In the genomic region with DNA sequence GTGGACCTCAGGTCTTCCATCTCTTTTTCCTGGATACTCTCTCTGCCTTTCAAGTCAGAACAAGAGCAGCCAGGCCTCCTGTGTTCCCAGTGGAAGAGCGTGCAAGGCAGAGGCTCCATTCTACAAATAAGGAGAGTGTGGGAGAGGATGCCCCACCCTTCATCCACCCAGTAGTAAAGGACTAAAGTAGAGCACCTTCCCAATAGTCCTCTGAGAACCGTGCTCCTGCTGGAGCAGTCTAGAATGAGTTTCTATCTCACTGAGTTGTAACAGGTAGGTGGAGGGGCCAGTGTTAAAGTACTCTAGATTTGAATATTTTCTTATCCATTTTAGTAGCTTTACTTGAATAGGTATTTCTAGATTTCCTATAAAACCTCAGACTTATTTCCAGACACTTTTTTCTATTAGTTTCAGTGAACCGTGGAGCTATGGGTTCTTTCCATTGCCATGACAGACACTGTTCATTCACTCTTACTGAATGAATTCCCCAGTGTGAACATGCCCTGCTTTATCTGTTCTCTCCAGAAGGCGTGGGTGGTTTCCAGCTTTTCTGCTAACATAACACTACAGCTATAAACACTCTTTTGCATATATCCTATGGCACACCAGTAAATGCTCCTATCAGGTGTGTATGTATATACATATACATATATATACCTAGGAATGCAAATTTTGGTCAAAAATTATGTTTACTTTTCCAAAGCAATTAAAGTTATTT, we compare ENCODE assay signal across 24 mouse cellular contexts. TPM values are rescaled to one million over a fixed set of nuclear protein-coding genes. Genes with fewer than 3 reads are reported as not detected.
DNase-seq lines count a peak whose midpoint lies in the region; ATAC-seq and TF ChIP-seq lines count a peak whose summit lies in the region.
"Had no signal": no experiment of that assay in that cellular context is flagged by ENCODE, and none has a peak within 500 bp of the region (broad histone marks: within the 10 kb centered on the region; RNA-seq: fewer than 3 reads in every experiment).

No protein-coding gene starts in this region.

- ATAC-seq in midbrain, embryonic 11.5 days (ENCODE audit: low FRiP score) = no peak
- ATAC-seq in midbrain, embryonic 13.5 days = no peak
- peak; percentile 88 for ATAC-seq in erythroid progenitor cell, adult 5-6 weeks (replicated peaks; ENCODE audit: low FRiP score, poor library complexity, severe bottlenecking)
- peak; percentile 90 for ATAC-seq in liver, embryonic 15.5 days (ENCODE audit: insufficient read depth)
- ATAC-seq: forebrain, embryonic 15.5 days; hindbrain, postnatal 0 days; intestine, postnatal 0 days had no signal

- no peaks in the 10 kb centered on the region for H3K27me3 ChIP-seq in midbrain, embryonic 11.5 days (ENCODE audit: control insufficient read depth, insufficient read depth, low read length)
- H3K27me3 ChIP-seq in midbrain, embryonic 13.5 days = no peaks in the 10 kb centered on the region
- no peaks in the 10 kb centered on the region for H3K27me3 ChIP-seq in liver, embryonic 15.5 days
- H3K27me3 ChIP-seq: embryonic facial prominence, embryonic 13.5 days; forebrain, embryonic 15.5 days; heart, embryonic 12.5 days; midbrain, embryonic 12.5 days had no signal

- DNase-seq in midbrain, embryonic 11.5 days (ENCODE audit: low spot score, missing footprints) = peak; percentile 47
- DNase-seq in right cerebral cortex, postnatal 4 days = no peak
- no peak for DNase-seq in lung, adult 2 months
- no peak for DNase-seq in MN1 (ENCODE audit: low spot score)
- DNase-seq: adrenal gland, adult 8-10 months; cerebellum, adult 18-20 months; cerebellum, postnatal 25 days; embryo, embryonic 11 days; gastrocnemius, postnatal 14 days; heart, adult 18-20 months; heart, postnatal 10 days; kidney, postnatal 25 days; lung, postnatal 4 days; spleen, adult 18-20 months had no signal

- H3K9me3 ChIP-seq in midbrain, embryonic 11.5 days (ENCODE audit: control insufficient read depth, low read length) = no peaks in the 10 kb centered on the region
- no peaks in the 10 kb centered on the region for H3K9me3 ChIP-seq in midbrain, embryonic 13.5 days
- H3K9me3 ChIP-seq in liver, embryonic 15.5 days (replicated peaks) = no peaks in the 10 kb centered on the region
- H3K9me3 ChIP-seq: embryonic facial prominence, embryonic 13.5 days; forebrain, embryonic 15.5 days; heart, embryonic 12.5 days; midbrain, embryonic 12.5 days had no signal

- no peak for TF ChIP-seq POLR2A in lung, adult 2 months (IDR thresholded peaks at IDR 0.05; ENCODE audit: borderline replicate concordance, extremely low read depth, low read depth, low read length)

- H3K27ac ChIP-seq in midbrain, embryonic 11.5 days (ENCODE audit: low read depth, low read length) = no peak overlapping the region
- H3K27ac ChIP-seq in midbrain, embryonic 13.5 days = no peak overlapping the region
- peak overlapping the region; percentile 80 for H3K27ac ChIP-seq in liver, embryonic 15.5 days (replicated peaks)
- H3K27ac ChIP-seq: embryonic facial prominence, embryonic 13.5 days; forebrain, embryonic 15.5 days; hindbrain, postnatal 0 days; layer of hippocampus, adult 2 months; midbrain, embryonic 12.5 days had no signal

- 90% methylated on average over 4 of the region's 4 CpGs for WGBS in midbrain, embryonic 11.5 days
- WGBS in midbrain, embryonic 13.5 days = 87% methylated on average over 4 of the region's 4 CpGs
- 43% methylated on average over 4 of the region's 4 CpGs for WGBS in liver, embryonic 15.5 days (ENCODE audit: insufficient replicate concordance)
- 81% methylated on average over 4 of the region's 4 CpGs for WGBS in lung, adult 2 months

- TF ChIP-seq CTCF in lung, adult 2 months (IDR thresholded peaks at IDR 0.05; ENCODE audit: insufficient read depth, low read length) = no peak

- H3K4me1 ChIP-seq in midbrain, embryonic 11.5 days (ENCODE audit: control insufficient read depth, insufficient read depth, low read length) = no peaks in the 10 kb centered on the region
- no peaks in the 10 kb centered on the region for H3K4me1 ChIP-seq in midbrain, embryonic 13.5 days (replicated peaks)
- peaks cover 35% of the 10 kb centered on the region for H3K4me1 ChIP-seq in liver, embryonic 15.5 days (replicated peaks)
- H3K4me1 ChIP-seq in lung, adult 2 months (ENCODE audit: control insufficient read depth, insufficient read depth, low read length) = no peaks in the 10 kb centered on the region
- H3K4me1 ChIP-seq: embryonic facial prominence, embryonic 13.5 days; forebrain, embryonic 15.5 days; midbrain, embryonic 12.5 days had no signal

- no peaks in the 10 kb centered on the region for H3K36me3 ChIP-seq in midbrain, embryonic 11.5 days (ENCODE audit: control insufficient read depth, insufficient read depth, low read length)
- H3K36me3 ChIP-seq in midbrain, embryonic 13.5 days = peaks cover 12% of the 10 kb centered on the region; the same call in 1 of the 2 replicates
- H3K36me3 ChIP-seq in liver, embryonic 15.5 days (replicated peaks) = no peaks in the 10 kb centered on the region

- no peak overlapping the region for H3K4me2 ChIP-seq in midbrain, embryonic 11.5 days
- H3K4me2 ChIP-seq in midbrain, embryonic 13.5 days (replicated peaks) = no peak overlapping the region
- peak overlapping the region; percentile 33 for H3K4me2 ChIP-seq in liver, embryonic 15.5 days
- H3K4me2 ChIP-seq: embryonic facial prominence, embryonic 13.5 days; forebrain, embryonic 15.5 days; heart, embryonic 12.5 days; midbrain, embryonic 12.5 days had no signal

- no peak overlapping the region for H3K9ac ChIP-seq in midbrain, embryonic 11.5 days (ENCODE audit: low read length)
- no peak overlapping the region for H3K9ac ChIP-seq in midbrain, embryonic 13.5 days (replicated peaks)
- 0 out of 2 replicates have a peak overlapping the region, but pooled peaks have one; percentile 18 for H3K9ac ChIP-seq in liver, embryonic 15.5 days
- H3K9ac ChIP-seq: embryonic facial prominence, embryonic 13.5 days; forebrain, embryonic 15.5 days; heart, embryonic 12.5 days; midbrain, embryonic 12.5 days had no signal

- no peak overlapping the region for H3K4me3 ChIP-seq in midbrain, embryonic 11.5 days (ENCODE audit: low read depth, low read length)
- no peak overlapping the region for H3K4me3 ChIP-seq in midbrain, embryonic 13.5 days (replicated peaks)
- H3K4me3 ChIP-seq in liver, embryonic 15.5 days (replicated peaks) = no peak overlapping the region
- no peak overlapping the region for H3K4me3 ChIP-seq in lung, adult 2 months (replicated peaks; ENCODE audit: extremely low read depth, low read depth, low read length)
- H3K4me3 ChIP-seq: embryonic facial prominence, embryonic 13.5 days; forebrain, embryonic 15.5 days; heart, embryonic 12.5 days; layer of hippocampus, adult 2 months; midbrain, embryonic 12.5 days had no signal

RNA-seq across cellular contexts. Expression of a gene that starts 31.8 kb away (rescaled TPM):
- 54.1 and 54.5 TPM in 2 replicates for polyA plus RNA-seq in midbrain, embryonic 11.5 days (2014; fragmentation: Nextera tagmentation; extraction: Ambion mirVana)
- 66.6 and 67.0 TPM in 2 replicates for polyA plus RNA-seq in midbrain, embryonic 13.5 days (2015; fragmentation: Nextera tagmentation; extraction: Ambion mirVana)
- total RNA-seq in erythroid progenitor cell, adult 5-6 weeks (2015; ENCODE audit: low replicate concordance) = 14.3 and 26.7 TPM in 2 replicates
- 39.6 and 45.7 TPM in 2 replicates for total RNA-seq in erythroid progenitor cell, adult 5-6 weeks (2017; ENCODE audit: low replicate concordance)
- polyA plus RNA-seq in liver, embryonic 15.5 days (2015; fragmentation: Nextera tagmentation; extraction: Ambion mirVana) = 36.4 and 39.0 TPM in 2 replicates
- polyA plus RNA-seq in lung, adult 2 months (2012; rRNA removed) = 17.8 and 22.7 TPM in 2 replicates

Comparison
In these comparisons a context has a peak if more than half of its experiments do, and no peak if none do; other contexts are left out.
1. ATAC-seq: peak in erythroid progenitor cell, adult 5-6 weeks (single experiment) and liver, embryonic 15.5 days (single experiment); none in midbrain, embryonic 11.5 days (single experiment) and midbrain, embryonic 13.5 days (single experiment).